Mouse (Mus musculus): ENCODE measurements around the gene Tsku.

The Tsku gene

DNA sequence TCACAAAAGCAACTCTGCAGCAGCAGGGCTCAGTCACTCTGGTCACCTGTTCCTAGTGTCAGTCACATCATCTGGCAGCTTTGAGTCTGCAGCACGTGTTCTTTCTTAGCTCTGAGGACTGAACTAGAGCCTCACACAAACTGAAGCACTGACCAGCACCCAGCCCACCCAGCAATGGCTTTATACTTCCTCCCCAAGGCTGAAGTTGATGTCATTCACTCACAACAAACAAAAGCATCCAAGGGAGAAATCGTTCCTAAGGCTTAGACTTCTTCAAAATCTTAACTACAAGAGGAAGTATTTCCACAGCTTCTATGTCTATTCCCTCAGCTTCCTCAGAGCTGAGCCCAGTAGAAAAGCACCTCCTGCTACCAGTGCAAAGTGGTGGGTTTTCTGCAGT lies 32.8 kb downstream of the Tsku start:
- in situ Hi-C loops (cut with MboI), result no loop called here

DNA sequence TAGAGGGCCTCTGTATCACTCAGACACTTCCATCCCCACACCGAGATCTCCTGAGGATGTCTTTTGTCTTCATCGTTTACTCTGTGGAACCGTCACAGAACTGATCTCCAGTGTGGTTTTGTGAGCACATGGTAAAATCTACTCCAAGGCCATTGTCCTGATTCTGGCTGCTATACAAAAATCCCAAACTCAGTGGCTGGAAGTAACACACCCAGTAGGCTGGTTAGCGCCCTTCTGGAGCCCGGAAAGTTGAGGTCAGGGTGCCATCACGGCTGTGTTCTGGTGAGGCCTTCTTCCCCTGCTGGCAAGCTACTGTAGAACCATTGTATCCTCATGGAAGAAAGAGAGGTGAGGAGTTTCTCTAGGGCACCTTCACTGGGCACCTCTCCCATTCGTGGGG lies 35.1 kb downstream of the Tsku start:
- in situ Hi-C loops (cut with MboI), result no loop called here

DNA sequence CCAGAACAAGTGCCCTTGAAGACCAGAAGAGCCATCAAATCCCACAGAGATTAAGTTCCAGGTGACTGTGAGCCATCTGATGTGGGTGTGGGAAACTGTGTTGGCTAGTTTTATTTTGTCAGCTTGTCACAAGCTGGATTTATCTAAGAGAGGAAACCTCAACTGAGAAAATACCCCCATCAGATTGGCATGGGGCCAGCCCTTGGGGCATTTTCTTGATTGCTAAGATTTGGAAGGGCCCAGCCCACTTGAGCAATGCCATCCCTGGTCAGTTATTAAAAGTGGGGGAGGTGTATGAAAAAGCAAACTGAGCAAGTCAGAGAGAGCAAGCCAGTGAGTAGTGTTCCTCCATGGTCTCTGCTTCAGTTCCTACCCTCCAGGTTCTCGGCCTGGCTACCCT lies 36.9 kb downstream of the Tsku start:
- in situ Hi-C loops (cut with MboI), result no loop called here

DNA sequence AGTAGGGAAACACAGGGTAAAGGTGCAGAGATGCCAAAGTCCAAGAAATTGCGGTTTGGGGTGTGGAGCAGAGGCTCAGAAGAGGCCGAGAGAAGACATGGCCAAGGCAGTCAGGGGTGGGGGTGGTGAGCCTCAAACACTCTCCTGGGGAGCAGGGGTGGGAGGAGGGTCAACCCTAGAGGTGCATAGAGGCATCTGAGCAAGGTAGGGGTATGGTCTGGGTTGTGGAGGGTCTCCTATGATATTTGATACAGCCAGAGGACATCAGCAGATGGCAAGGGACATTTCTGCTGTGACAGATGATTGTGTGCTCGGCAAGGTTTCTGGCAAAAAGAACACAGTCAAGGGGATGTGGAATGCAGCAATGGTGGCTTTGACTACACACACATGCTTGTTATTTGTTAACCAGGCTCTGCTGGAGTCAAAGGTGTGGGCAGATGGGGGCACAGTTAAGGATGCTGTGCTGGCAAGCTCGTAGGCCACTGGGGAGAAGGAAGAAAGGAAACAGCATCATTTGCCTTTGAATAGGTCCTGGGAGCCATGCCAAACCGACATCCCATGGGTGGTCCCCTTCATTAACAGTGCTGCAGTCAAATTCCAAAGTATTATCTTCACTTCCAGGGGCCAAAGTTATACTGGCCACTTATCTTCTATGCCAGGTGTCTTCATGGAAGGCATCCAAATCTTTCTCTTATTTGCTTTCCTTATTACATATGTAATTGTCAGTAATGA lies 37.7 kb downstream of the Tsku start:
- in situ Hi-C loops (cut with MboI), result no loop called here

DNA sequence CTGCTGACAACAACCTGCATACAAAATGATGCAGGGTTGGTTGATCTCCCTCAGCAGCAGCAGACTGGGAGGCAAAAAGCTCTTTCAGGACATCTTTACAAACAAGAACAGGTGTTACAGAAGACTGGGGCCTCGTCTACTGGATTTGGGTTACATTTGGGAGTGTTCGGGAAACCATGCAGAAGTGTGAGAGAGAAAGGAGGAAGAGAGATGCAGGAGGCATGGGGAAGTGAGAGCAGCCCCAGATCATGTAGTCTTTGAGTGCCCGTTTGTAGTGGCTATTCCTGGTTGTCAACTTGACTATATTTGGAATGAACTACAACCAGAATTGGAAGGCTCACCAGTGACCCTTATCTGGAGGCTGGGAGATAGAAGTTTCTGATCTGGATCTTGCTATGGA lies 38.7 kb downstream of the Tsku start:
- in situ Hi-C loops (cut with MboI), result no loop called here

DNA sequence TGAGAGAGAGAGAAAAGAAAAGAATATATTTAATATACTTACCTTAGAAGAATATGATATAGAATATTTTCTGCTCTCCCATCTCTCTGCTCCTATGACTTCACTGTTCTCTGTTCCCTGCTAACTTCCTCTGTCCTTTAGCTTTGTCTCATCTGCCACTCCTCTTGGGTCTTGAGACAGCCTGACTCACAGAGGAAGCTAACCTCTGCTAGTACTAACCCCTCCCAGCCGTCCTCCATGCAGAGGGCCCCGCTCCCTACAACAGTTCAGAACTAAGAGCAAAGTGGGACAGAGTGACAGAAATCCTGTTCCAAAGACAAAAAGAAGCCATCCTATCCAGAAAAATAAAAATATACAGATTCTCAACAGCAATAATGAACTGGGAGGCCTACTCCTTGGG lies 40.0 kb downstream of the Tsku start, which contains the start of gene Acer3:
Gene Acer3, minus strand, starts transcription at position 126 of the 400 bp plus-strand sequence.
- in situ Hi-C loops (cut with MboI), result no loop called here

DNA sequence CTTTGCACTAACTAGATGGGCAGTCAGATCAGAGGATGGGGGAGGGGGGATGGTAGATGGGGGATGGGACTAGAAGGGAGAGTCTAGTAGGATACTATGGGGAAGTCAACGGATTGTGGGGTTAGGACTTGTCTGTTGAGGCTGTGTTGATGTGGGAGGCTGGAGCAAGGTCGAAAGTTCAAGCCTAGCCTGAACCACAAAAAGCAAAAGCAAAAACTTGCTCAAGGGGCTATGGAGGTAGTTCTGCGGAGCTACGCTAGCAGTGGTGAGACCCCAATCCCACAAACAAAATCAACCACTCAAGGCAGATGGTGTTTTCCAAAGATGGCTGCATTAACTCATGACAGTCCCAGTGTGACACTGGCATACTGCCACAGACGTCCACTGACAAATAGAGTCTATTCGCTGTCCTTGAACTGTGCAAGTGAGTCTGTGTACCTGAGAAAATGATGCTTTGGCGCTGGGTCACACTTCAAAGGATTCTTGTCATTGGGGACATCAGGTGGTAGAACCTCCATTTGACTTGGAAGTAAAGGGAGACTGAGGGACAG lies 41.0 kb downstream of the Tsku start:
- in situ Hi-C loops (cut with MboI), result no loop called here

DNA sequence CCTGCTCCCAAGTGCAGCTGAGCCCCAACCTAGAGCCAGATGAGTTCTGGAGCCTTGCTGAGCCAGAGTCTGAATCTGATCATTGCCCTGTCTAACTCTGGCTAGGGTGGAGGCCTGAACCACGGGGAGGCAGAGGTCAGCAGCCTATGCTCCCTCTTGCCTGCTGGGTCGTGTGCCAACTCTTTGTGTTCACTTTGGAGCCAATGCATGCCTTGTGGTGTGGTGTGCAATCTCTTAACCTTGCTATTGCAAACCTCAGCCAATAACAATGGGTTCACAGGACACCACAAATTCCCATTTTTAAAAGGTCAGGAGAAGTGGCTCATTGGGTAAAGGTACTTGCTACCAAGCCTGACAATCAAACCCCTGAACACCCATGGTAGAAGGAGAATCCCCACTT lies 44.6 kb downstream of the Tsku start:
- in situ Hi-C loops (cut with MboI), result no loop called here

DNA sequence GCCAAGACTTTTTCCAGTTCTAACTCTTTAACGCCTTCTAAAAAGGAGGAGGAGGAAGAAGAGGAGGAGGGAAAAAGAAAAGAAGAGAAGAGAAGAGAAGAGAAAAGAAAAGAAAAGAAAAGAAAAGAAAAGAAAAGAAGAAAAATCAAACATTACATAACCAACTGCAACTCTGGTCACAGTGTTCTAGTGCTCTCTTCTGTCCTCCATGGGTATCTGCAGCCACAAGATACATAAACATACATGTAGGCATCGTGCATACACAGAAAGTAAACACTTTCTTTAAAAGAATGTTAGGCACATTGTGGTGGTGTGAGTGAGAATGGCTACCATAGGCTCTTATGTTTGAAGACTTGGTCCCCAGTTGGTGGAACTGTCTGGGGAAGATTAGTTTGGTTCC lies 46.0 kb downstream of the Tsku start:
- in situ Hi-C loops (cut with MboI), result no loop called here

DNA sequence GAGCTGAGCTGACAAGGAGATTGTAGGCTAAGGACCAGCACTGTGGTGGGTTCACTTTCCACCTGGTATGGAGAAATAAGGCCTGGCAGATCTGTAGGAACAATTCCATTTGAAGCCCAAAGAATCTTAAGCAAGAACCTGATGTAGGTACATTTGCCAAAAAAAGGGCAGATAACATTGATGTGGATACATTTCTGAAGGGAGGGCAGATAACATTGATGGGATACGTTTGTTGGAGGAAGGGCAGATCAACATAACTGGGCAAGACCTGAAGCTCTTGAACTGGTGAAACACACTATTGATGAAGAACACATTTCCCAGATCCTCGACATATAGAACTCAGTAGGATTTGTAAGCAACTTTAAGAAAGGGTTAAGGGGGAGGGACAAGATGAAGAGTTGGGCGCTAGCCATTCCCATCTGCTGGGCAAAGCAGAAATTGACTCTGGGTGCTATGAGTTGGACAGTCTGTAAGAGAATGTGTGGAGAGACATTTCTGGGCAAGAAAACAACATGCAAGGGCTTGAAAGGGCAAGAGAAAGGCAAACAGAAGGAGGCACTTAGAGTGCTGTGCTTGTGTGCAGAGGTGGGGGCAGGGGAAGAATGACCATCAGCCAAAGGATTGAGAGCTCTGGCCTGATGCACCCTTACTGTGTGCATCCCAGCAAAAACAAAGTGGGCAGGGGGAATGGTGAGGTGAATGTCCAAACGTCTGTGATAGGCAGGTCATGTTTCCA lies 48.8 kb downstream of the Tsku start:
- in situ Hi-C loops (cut with MboI), result no loop called here

DNA sequence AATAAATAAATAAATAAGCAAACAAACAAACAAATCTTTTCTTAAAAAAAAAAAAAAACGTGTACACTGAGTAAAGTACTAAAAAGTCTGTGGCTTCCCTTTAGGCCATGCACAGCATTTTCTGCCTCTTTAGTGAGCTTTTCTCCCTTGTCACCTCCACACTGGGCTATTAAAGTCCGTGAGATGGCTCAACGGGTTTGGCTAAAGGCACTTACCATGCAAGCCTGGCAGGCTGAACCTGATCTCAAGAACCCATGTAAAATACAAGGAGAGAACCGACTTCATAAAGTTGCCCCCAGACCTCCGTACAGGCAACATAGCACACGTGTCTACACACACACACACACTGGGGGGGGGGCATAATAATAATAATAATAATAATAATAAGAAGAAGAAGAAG lies 50.9 kb downstream of the Tsku start:
- in situ Hi-C loops (cut with MboI), result no loop called here

DNA sequence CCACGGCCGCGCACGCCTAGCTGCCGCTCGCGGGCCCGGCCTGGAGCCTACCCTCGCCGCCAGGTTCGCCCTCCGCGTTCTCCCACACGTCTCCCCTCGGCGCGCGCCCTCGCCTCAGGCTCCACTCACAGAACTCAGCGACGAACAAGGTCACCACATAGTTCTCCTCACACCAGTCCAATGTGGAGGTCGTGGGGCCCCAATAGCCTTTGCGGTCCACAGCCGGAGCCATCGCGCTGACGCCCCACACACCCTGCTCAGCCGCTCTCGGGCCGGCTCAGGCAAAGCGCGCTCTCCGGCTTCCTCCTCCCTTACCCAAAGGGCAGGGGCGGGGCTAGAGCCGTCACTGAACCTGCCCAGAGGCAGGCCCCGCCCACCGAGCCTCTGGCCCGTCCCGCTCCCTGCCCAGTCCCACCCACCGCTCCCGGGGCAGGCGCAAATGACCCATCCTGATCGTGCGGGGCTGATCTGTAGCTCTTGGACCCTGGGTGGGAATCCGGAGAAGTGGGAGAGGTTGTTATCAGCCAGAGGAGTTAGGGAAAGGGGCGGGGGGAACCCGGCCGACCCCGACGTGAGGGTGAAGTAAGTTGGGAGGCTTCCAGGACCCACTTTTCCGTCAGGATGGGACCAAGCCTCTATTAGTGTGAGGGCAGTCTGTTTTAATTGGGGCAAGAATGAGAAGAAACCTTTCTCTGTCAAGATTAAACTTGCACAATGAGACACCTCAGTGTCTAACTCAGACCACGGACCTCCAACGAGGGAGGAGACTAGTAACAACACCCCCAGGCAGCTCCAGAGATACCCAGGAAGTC lies 51.7 kb downstream of the Tsku start:
- in situ Hi-C loops (cut with MboI), result no loop called here

DNA sequence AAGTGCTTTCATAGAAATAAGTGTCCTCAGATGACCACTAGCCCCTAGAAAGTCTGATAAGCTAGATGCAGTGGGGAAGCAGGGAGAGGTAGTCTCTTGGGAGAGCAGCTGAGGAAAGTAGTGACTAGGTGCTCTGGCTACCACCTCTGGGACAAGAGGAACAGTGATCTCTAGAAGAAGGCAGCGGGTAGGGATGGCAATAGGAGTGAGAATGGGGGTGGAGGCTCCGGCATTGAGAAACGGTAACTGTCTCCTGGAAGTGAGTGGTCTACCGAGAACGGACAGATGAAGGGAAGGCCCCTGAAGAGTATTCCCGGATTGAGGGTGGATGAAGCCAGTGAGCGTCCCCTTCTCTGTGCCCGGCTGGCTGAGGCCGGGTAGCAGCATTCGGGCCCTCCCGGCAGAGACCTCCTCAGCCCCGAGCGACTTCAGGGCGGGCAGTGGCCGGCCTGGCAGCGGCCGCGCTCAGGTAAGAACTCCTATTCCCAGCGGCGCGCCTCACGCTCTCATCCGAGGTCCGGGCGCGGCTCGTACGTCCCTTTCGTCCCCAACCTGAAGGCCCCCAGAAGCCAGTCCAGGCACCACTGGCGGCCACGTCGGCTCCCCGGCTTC lies 52.4 kb downstream of the Tsku start:
- in situ Hi-C loops (cut with MboI), result no loop called here

DNA sequence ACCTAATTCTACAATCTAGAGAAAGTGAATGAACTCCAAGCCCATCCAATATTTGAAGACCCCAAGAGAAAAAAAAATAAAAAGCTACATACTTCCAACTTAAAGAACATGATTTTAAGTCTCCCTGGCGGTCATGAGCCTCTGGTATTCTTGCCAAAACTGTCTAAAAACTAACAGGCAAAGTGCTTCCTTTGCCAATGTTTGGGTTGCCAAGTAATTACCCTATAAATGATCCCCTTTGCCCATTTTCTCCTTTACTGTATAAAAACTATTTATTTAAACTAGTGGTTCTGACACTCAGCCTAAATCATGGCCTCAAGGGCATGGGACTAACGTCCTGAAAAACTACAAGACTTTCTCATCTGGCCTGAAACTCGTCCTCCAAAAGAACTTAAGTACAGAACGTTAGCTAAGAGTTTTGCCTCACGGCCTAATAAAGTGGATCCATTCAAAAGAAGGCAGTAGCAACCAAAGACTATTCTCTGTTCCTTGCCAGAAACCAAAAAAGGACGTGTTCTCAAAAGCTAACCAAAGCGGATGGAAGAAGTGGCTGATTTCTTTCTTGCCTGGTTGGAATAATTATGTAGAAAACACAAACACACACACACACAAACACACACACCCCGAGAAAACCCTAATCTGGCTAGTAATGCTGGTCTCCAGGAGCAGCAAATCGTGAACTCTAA lies 53.1 kb downstream of the Tsku start:
- in situ Hi-C loops (cut with MboI), result no loop called here

DNA sequence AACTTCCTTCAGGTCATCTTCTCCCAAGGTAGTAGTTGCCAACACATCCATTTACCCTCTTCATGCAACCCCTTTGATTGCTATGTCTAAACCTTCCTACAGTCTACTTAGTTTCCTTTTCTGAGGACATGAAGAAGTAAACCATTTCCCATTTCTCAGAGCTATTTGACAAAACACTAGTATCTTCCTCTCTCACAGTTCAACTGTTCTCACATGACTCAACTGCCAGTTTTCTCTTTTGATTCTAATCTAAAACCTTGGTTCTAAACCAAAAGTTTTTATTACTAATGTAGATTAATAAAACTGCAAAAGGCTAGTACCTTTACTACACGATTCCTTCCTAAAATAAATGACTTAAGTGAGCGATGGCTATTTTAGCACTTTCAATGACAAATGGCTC lies 53.7 kb downstream of the Tsku start:
- in situ Hi-C loops (cut with MboI), result no loop called here
